Mouse (Mus musculus): ENCODE results near the gene Sprr2i.
A peak's percentile ranks its signal among the peaks of the same experiment; 100 is the strongest.

Sprr2i gene

GRCm38 (mm10) chr3:92407691-92408090 is at the start of gene Sprr2i:
Sprr2i (plus strand) TSS chr3:92407991.
- DNase-seq: no peak

- DNase-seq: no peak
Measured at GRCm38 (mm10) chr3:92361619-92362018, 46.2 kb upstream of the Sprr2i start.

GRCm38 (mm10) chr3:92364887-92365286 is 42.9 kb upstream of the Sprr2i start, which contains the start of gene Sprr2f:
Sprr2f (plus strand) TSS chr3:92365187.
- no peak for DNase-seq

GRCm38 (mm10) chr3:92373613-92374012 is 34.2 kb upstream of the Sprr2i start:
- no peak for DNase-seq

- DNase-seq: no peak
Measured at GRCm38 (mm10) chr3:92385385-92385784, 22.4 kb upstream of the Sprr2i start, which contains the start of gene Sprr2h. Sprr2h (plus strand) TSS chr3:92385685.

GRCm38 (mm10) chr3:92394301-92394700 is 13.5 kb upstream of the Sprr2i start:
- peak in 1 of 2 experiments; percentile 1 for DNase-seq

- no peak for DNase-seq
Measured at GRCm38 (mm10) chr3:92417782-92418181, 10.0 kb downstream of the Sprr2i start, which contains the start of gene Sprr2j-ps. Sprr2j-ps (plus strand) TSS chr3:92418082.

- DNase-seq: no peak
Measured at GRCm38 (mm10) chr3:92429323-92429722, 21.5 kb downstream of the Sprr2i start, which contains the start of gene Gm9774. Gm9774 (minus strand) TSS chr3:92429423.

- no peak for DNase-seq
Measured at GRCm38 (mm10) chr3:92432282-92432681, 24.5 kb downstream of the Sprr2i start, which contains the start of gene Sprr2k. Sprr2k (plus strand) TSS chr3:92432582.

GRCm38 (mm10) chr3:92438689-92439088 is 30.9 kb downstream of the Sprr2i start, which contains the start of gene Sprr1b:
Sprr1b (minus strand) TSS chr3:92438789.
- no peak for DNase-seq

- DNase-seq: no peak
Measured at GRCm38 (mm10) chr3:92440177-92440576, 32.4 kb downstream of the Sprr2i start.

GRCm38 (mm10) chr3:92455151-92455550 is 47.4 kb downstream of the Sprr2i start:
- DNase-seq: no peak

GRCm38 (mm10) chr3:92458620-92459019 is 50.8 kb downstream of the Sprr2i start, which contains the start of gene Sprr3:
Sprr3 (minus strand) TSS chr3:92458720.
- DNase-seq: no peak

All from cerebellum, postnatal 10 days (tissue).